Mouse (Mus musculus) bone marrow, adult 2 months (tissue): ENCODE data around the gene Arhgap33. TPM values are rescaled to one million over a fixed set of nuclear protein-coding genes. Genes with fewer than 3 reads are reported as not detected.

ENCODE experiments used
- H3K27ac ChIP-seq: fragments of 200-500 bp; 2 replicates; pipeline ENCODE4 v1.5.1; 2012; ENCODE audit warnings: low read depth, mild to moderate bottlenecking, control low read depth, inconsistent platforms, low read length; ENCODE audit not compliant: control insufficient read depth, poor library complexity, insufficient read depth
- H3K4me1 ChIP-seq: fragments of 200-500 bp; 2 replicates; pipeline ENCODE4 v1.6.1; 2011; ENCODE audit warnings: low read length; ENCODE audit not compliant: control insufficient read depth, insufficient read depth
- H3K4me3 ChIP-seq: fragments of 200-500 bp; replicated peaks from 2 replicates; pipeline ENCODE3; 2011; ENCODE audit warnings: mild to moderate bottlenecking, low read depth, low read length, control low read depth; ENCODE audit not compliant: control insufficient read depth
- CTCF ChIP-seq: fragments of 200-500 bp; IDR thresholded peaks from 2 replicates; pipeline ENCODE4 v1.5.1; 2011; ENCODE audit warnings: low read length, control low read depth; ENCODE audit not compliant: control insufficient read depth, insufficient read depth
- POLR2A ChIP-seq: fragments of 200-500 bp; IDR thresholded peaks from 2 replicates; pipeline ENCODE4 v1.6.1; 2011; ENCODE audit warnings: low read depth, mild to moderate bottlenecking, control low read depth, low read length, borderline replicate concordance; ENCODE audit not compliant: control insufficient read depth
- WGBS: fragments of 180-500 bp; shearing (Covaris S2); methylation state at CpG from one replicate; pipeline ENCODE4 v1.1.7; 2018; 5-methylcytosine and 5-hydroxymethylcytosine counted together
- polyA plus RNA-seq: library from polyadenylated mRNA; stranded (reverse); fragments of >200 nt; gene quantifications from 2 replicates; pipeline ENCODE4 v1.2.4, GENCODE M21; 2011; ENCODE audit warnings: low replicate concordance; ENCODE audit not compliant: missing spikeins, insufficient read depth, insufficient read length

The Arhgap33 gene
- polyA plus RNA-seq, 1 experiment = 61.6 TPM

DNA sequence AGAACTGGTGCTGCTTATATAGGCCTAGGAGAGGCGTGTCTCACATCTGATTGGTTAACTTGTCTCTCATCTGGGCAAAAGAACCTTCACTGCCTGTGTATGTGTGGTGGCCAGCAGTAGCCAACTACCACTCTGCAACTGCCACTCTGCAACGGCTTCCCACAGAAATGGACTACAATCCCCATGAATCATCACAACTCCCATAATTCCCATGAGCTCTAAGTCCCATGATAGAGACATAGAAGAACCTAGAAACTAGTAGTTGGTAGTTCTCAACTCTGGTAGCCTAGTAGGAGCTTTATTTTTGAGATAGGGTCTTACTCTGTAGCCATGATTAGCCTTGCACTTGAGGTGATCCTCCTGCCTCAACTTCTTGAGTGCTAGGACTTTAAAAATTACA lies 15.0 kb upstream of the Arhgap33 start:
- H3K4me3 ChIP-seq = no peak overlapping the region
- TF ChIP-seq POLR2A = no peak
- TF ChIP-seq CTCF = no peak
- no peaks in the 10 kb centered on the region; the same call in 1 of the 2 replicates for H3K4me1 ChIP-seq
- no peak overlapping the region for H3K27ac ChIP-seq
- 79% methylated on average over 2 of the region's 2 CpGs for WGBS

DNA sequence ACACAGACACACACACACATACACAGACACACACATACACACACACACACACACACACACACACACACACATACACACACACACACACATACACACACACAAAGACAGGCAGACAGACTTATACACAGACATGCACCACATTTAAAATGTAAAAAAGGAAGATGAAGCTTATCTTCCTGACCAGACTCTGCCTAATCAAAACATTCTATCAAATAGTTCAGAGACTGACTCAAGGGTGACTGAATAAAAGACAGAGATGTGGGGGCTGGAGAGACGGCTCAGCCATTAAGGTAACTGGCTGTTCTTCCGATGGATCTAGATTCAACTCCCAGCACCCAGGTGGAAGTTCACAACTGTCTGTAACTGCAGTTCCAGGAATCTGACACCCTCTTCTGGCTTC lies 9.5 kb upstream of the Arhgap33 start:
- Histone ChIP-seq H3K4me3 (no peak overlapping the region), H3K4me1 (no peaks in the 10 kb centered on the region; the same call in 1 of the 2 replicates), H3K27ac (no peak overlapping the region)
- 68% methylated on average over 2 of the region's 2 CpGs for WGBS
- TF ChIP-seq CTCF (no peak), POLR2A (no peak)

DNA sequence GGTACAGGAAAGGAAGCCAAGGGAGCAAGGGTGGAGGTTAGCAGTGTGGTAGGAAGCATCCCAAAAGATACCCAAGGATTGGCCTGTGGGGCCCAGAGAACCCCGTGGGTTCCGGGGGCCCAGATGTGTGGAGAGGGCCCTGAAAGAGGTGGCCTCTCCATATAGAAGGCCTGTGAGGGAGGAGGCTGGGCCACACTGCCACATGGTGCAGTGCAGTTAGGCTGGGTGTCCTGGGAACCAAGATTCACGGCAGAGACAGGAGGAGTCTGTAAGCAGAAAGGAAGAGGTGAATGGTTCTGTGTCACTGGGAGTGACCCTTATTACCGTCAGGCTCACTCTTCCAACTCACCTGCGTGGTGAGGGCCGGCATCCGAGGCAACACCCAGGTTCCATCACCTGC lies 5.7 kb upstream of the Arhgap33 start:
- 93% methylated on average over 7 of the region's 7 CpGs for WGBS

DNA sequence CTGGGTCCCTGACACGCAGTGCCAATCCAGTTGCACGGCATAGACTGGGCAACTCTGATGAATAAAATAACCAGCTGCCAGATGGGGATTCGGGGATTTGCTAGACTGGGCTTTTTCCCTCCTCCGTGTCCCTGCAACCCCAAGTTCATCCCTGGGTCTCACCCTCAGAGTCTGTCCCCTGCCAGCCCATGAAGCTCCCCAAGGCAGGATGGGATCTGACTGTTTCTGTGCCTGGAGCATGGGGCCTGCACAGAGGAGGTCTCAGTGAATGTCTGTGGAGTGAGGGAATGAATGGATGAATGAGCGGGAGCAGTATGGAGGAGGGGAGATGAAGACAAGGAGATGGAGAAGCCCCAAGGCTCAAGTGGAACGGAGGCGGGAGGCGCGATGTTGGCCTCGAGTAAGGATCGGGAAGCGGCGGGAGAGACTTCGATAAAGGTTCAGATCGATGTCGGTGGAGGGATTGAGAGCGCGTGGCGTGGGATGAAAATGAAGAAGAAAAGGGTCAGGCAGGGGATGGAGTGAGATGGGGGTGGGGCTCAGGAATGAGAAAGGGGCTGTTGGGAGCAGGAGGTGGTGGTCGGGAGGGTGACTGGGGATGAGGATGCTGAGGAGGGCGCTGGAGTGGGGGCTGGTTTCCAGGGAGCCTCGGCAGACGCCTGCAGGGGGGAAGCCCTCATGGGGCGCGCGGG lies 773 bp downstream of the Arhgap33 start:
- 31% methylated on average over 26 of the region's 26 CpGs for WGBS
- no peaks in the 10 kb centered on the region for H3K4me1 ChIP-seq

More for the DNA sequence above, 5.7 kb upstream of the Arhgap33 start:
- TF ChIP-seq CTCF (no peak), POLR2A (no peak)
- no peak overlapping the region for H3K4me3 ChIP-seq
- no peak overlapping the region for H3K27ac ChIP-seq
- H3K4me1 ChIP-seq = no peaks in the 10 kb centered on the region; the same call in 1 of the 2 replicates

DNA sequence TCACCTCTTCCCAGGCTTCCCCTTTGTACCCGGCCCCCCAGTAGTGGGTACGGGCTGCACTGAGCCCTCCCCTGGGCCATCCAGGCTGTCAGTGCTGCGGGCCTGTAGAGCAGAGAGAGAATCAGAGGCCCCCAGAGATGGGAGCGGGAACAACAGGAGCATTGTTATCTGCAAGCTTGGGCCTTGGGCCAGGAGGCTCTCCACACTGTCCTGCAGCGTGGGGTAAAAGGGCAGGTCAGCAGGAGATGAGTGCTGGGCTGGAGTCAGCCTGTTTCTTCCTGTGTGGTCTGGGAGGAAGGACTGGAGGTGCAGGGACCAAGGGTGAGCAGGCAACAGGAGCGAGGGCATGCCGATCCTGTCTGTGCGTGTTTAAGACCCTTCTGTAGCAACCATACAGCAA lies 1.9 kb downstream of the Arhgap33 start:
- TF ChIP-seq POLR2A (no peak), CTCF (no peak)
- H3K4me1 ChIP-seq = no peaks in the 10 kb centered on the region
- WGBS = 80% methylated on average over 8 of the region's 8 CpGs

More for the DNA sequence above, 773 bp downstream of the Arhgap33 start:
- peak overlapping the region; percentile 77 for H3K4me3 ChIP-seq
- TF ChIP-seq CTCF (no peak), POLR2A (no peak)
- no peak overlapping the region; the same call in 1 of the 2 replicates for H3K27ac ChIP-seq

DNA sequence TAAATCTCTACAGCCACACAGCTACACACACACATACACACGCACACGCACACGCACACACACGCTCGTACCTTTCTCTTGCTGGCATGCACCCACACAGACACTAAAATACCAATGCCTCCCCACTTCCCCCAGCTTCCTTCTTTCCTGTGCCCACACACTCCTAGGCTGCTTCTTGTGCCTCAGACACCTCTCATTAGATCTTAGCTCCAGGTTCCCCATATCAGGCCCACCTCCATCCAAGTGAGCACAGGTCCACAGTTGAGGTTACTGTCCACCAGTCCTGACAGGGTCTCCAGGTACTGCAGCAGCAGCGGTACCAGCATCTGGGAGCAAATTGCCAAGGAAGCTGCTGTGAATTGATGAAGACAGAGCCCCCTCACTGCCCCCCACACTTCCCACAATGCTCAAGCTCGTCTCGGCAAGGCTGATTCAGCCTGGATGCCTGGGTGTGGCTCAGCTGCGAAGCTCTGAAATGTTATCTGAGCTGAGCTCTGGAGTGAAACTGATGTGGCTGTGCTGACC lies 3.5 kb downstream of the Arhgap33 start:
- TF ChIP-seq CTCF = no peak
- TF ChIP-seq POLR2A = no peak
- WGBS = 87% methylated on average over 9 of the region's 9 CpGs
- Histone ChIP-seq H3K27ac (no peak overlapping the region), H3K4me1 (no peaks in the 10 kb centered on the region), H3K4me3 (no peak overlapping the region)

More for the DNA sequence above, 1.9 kb downstream of the Arhgap33 start:
- H3K4me3 ChIP-seq = no peak overlapping the region
- no peak overlapping the region for H3K27ac ChIP-seq

DNA sequence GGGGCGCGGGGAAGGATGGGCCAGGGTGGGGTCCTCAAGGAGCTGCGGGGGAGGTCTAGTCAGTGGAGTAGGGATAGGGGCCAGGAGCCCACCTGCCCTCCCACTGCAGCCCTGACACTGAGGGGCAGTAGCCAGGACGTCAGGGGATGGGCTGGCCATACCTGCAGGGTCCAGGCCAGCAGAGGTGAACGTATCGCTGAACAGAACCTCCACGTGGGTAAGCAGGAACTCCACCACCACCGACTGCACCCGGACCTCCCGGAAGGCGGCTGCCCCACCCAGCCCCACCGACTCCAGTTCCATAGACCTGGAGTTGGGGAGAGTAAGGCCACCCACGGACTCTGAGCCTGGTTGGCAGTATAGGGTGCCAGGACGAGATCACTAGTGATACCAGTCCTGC lies 7.9 kb downstream of the Arhgap33 start:
- no peaks in the 10 kb centered on the region for H3K4me1 ChIP-seq
- TF ChIP-seq CTCF (no peak), POLR2A (no peak)
- no peak overlapping the region for H3K4me3 ChIP-seq
- WGBS = 92% methylated on average over 14 of the region's 14 CpGs
- H3K27ac ChIP-seq = no peak overlapping the region

DNA sequence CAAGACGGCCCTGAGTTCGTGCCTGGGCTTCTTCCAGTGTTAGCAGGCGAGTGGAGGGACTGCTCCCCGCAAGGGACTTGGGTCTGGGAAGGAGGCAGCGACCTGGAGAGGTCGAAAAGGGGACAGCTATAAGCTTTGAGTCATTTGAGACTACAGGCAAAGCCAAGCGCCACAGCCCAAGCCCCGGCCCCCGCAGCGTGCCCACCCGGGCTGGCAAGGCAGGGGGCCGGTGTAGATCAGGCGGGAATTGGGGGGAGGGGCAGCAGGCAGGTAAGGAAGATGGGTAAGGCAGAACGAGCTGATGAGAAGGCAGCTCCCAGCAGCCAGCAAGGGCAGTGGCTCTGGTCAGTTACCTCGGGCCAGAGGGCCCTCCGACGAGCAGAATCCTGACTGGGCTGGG lies 8.5 kb downstream of the Arhgap33 start:
- H3K4me3 ChIP-seq = no peak overlapping the region
- 89% methylated on average over 17 of the region's 17 CpGs for WGBS

More for the DNA sequence above, 8.5 kb downstream of the Arhgap33 start:
- H3K27ac ChIP-seq = no peak overlapping the region
- TF ChIP-seq CTCF = no peak
- TF ChIP-seq POLR2A = no peak
- H3K4me1 ChIP-seq = no peaks in the 10 kb centered on the region
